Mouse (Mus musculus) CH12.LX (cell line): ENCODE measurements around the gene Pik3c2b. TPM values are rescaled to one million over a fixed set of nuclear protein-coding genes. Genes with fewer than 3 reads are reported as not detected.
A peak's percentile ranks its signal among the peaks of the same experiment; 100 is the strongest.

Experiments used
- DNase-seq: peaks from one replicate; pipeline ENCODE4 v3.0.0-alpha.2; 2013; ENCODE audit errors: extremely low read depth
- H3K27ac ChIP-seq: 2 replicates; pipeline ENCODE4 v1.5.1; 2012; ENCODE audit warnings: low read depth, mild to moderate bottlenecking, control low read depth, moderate library complexity; ENCODE audit not compliant: insufficient read depth
- H3K27me3 ChIP-seq: replicated peaks from 2 replicates; pipeline ENCODE3; 2012; ENCODE audit warnings: inconsistent platforms
- H3K36me3 ChIP-seq, 2 experiments: replicated peaks in 1 of 2; 2 replicates each; pipeline versions ENCODE3 to v1.6.1; 2012; ENCODE audit warnings: inconsistent platforms in 1 of 2, low read length in 1 of 2, mild to moderate bottlenecking in 1 of 2, mixed read lengths in 1 of 2, moderate library complexity in 1 of 2; ENCODE audit not compliant: control insufficient read depth in 1 of 2, insufficient read depth in 1 of 2
- H3K4me1 ChIP-seq, 2 experiments: 2 replicates each; pipeline ENCODE4 v1.6.1; 2012; ENCODE audit warnings: inconsistent platforms in 1 of 2, moderate library complexity in 1 of 2; ENCODE audit not compliant: insufficient read depth in 2 of 2, control insufficient read depth in 1 of 2
- H3K4me2 ChIP-seq: 2 replicates; pipeline ENCODE4 v1.6.1; 2012; ENCODE audit warnings: low read depth, mild to moderate bottlenecking, control low read depth; ENCODE audit not compliant: poor library complexity, insufficient read depth, severe bottlenecking
- H3K4me3 ChIP-seq, 3 experiments: fragments of 150-350 bp in 1 of 3; sonication (generic) in 1 of 3; replicated peaks in 1 of 3; 2 replicates each; pipeline versions ENCODE3 to v1.5.1; 2011 to 2012; ENCODE audit warnings: low read depth in 2 of 3, low read length in 2 of 3, mild to moderate bottlenecking in 2 of 3, moderate library complexity in 2 of 3, control low read depth in 1 of 3, improper control_type of control experiment in 1 of 3, inconsistent platforms in 1 of 3, mixed read lengths in 1 of 3; ENCODE audit not compliant: poor library complexity in 1 of 3
- H3K79me2 ChIP-seq: replicated peaks from 2 replicates; pipeline ENCODE4 v1.6.1; 2012; ENCODE audit warnings: mild to moderate bottlenecking, moderate library complexity; ENCODE audit not compliant: control insufficient read depth, poor library complexity, insufficient read depth, severe bottlenecking; ENCODE audit errors: extremely low read depth
- H3K9ac ChIP-seq: 2 replicates; pipeline ENCODE4 v1.6.1; 2012; ENCODE audit warnings: low read depth, mild to moderate bottlenecking, control low read depth, moderate library complexity; ENCODE audit not compliant: insufficient read depth
- H3K9me3 ChIP-seq: replicated peaks from 2 replicates; pipeline ENCODE3; 2012; ENCODE audit warnings: low read length, inconsistent platforms, mixed read lengths
- BHLHE40 ChIP-seq: IDR thresholded peaks from 2 replicates; pipeline ENCODE4 v1.6.1; 2011; ENCODE audit warnings: mild to moderate bottlenecking, low read depth, low read length, improper control_type of control experiment
- CHD2 ChIP-seq: IDR thresholded peaks from 2 replicates; pipeline ENCODE4 v1.6.1; 2011; ENCODE audit warnings: low read length, improper control_type of control experiment
- ETS1 ChIP-seq: conservative IDR thresholded peaks from 2 replicates; pipeline ENCODE4 v1.6.1; 2012; ENCODE audit warnings: low read depth, mild to moderate bottlenecking, inconsistent platforms, low read length, improper control_type of control experiment, moderate library complexity
- GABPA ChIP-seq: IDR thresholded peaks from 2 replicates; pipeline ENCODE4 v1.6.1; 2012; ENCODE audit warnings: low read depth, low read length, improper control_type of control experiment, inconsistent platforms; ENCODE audit not compliant: insufficient replicate concordance
- HCFC1 ChIP-seq: IDR thresholded peaks from 2 replicates; pipeline ENCODE4 v1.6.1; 2012; ENCODE audit warnings: low read depth, mild to moderate bottlenecking, inconsistent platforms, low read length, improper control_type of control experiment
- JUND ChIP-seq: conservative IDR thresholded peaks from 2 replicates; pipeline ENCODE4 v1.6.1; 2011; ENCODE audit warnings: low read depth, low read length, improper control_type of control experiment
- NRF1 ChIP-seq: IDR thresholded peaks from 2 replicates; pipeline ENCODE4 v1.6.1; 2014; ENCODE audit warnings: low read depth, mild to moderate bottlenecking, inconsistent platforms, low read length, improper control_type of control experiment, moderate library complexity
- POLR2AphosphoS2 ChIP-seq: IDR thresholded peaks from 2 replicates; pipeline ENCODE4 v1.6.1; 2011; ENCODE audit warnings: low read depth, low read length, improper control_type of control experiment
- RAD21 ChIP-seq: IDR thresholded peaks from 2 replicates; pipeline ENCODE4 v1.6.1; 2011; ENCODE audit warnings: low read depth, mild to moderate bottlenecking, low read length, improper control_type of control experiment, moderate library complexity
- SIN3A ChIP-seq: IDR thresholded peaks from 2 replicates; pipeline ENCODE4 v1.6.1; 2012; ENCODE audit warnings: low read length, improper control_type of control experiment, inconsistent platforms
- TBP ChIP-seq: conservative IDR thresholded peaks from 2 replicates; pipeline ENCODE4 v1.6.1; 2011; ENCODE audit warnings: low read depth, low read length, improper control_type of control experiment
- USF2 ChIP-seq: conservative IDR thresholded peaks from 2 replicates; pipeline ENCODE4 v1.6.1; 2011; ENCODE audit warnings: low read depth, low read length, improper control_type of control experiment
- ZC3H11A ChIP-seq: IDR thresholded peaks from 2 replicates; pipeline ENCODE4 v1.6.1; 2012; ENCODE audit warnings: low read depth, mild to moderate bottlenecking, inconsistent platforms, low read length, improper control_type of control experiment
- ZMIZ1 ChIP-seq: IDR thresholded peaks from 2 replicates; pipeline ENCODE4 v1.6.1; 2012; ENCODE audit warnings: low read depth, mild to moderate bottlenecking, inconsistent platforms, low read length, improper control_type of control experiment
- ZNF384 ChIP-seq: IDR thresholded peaks from 2 replicates; pipeline ENCODE4 v1.6.1; 2012; ENCODE audit warnings: low read depth, low read length, improper control_type of control experiment, inconsistent platforms
- dilution Hi-C: fragments of 300-500 bp; cut with MboI; formaldehyde crosslinking; loops from 2 replicates; pipeline ENCODE4 v1.14.3; 2020; ENCODE audit warnings: low sequenced_read_pairs; ENCODE audit not compliant: extremely low pct_unique_long_range_greater_than_20kb, extremely low pct_ligation_motif_present
- in situ Hi-C: fragments of 300-500 bp; cut with MboI; formaldehyde crosslinking; loops from 3 replicates; pipeline ENCODE4 v1.14.3; 2019; ENCODE audit warnings: low sequenced_read_pairs, low pct_ligation_motif_present, low pct_unique_long_range_greater_than_20kb, mixed read lengths
- polyA plus RNA-seq: library from polyadenylated mRNA; unstranded; fragments of >175 nt; gene quantifications from 2 replicates; pipeline ENCODE4 v1.2.1, GENCODE M21; 2012; ENCODE audit warnings: low read depth; ENCODE audit not compliant: insufficient read length
- total RNA-seq, 2 experiments: library from RNA; depleted of rRNA; stranded (reverse); fragments of 300-350 nt in 1 of 2; fragments of >200 nt in 1 of 2; gene quantifications; 2 replicates each; pipeline ENCODE4 v1.2.3; 2012 to 2014

The Pik3c2b gene
- total and polyA plus RNA-seq, 3 experiments, result 8.7 to 16.5 (median 12.0) TPM

GRCm38 (mm10) chr1:133118127-133118526 lies 72.7 kb downstream of the Pik3c2b start:
- peak; percentile 67 for DNase-seq
- Histone ChIP-seq H3K9me3 (peaks cover 3% of the 10 kb centered on the region), H3K4me2 (no peak overlapping the region), H3K27ac (no peak overlapping the region), H3K9ac (no peak overlapping the region), H3K27me3 (no peaks in the 10 kb centered on the region), H3K4me3 (no peak overlapping the region), H3K4me1 (no peaks in the 10 kb centered on the region), H3K36me3 (peaks cover 0 to 8% of the 10 kb centered on the region in 2 experiments), H3K79me2 (no peaks in the 10 kb centered on the region)
- in situ Hi-C loops, result no loop called here
- dilution Hi-C loops, result no loop called here
- no peak for TF ChIP-seq POLR2AphosphoS2
- no peak for TF ChIP-seq JUND
- no peak for TF ChIP-seq HCFC1
- no peak for TF ChIP-seq BHLHE40
- no peak for TF ChIP-seq CHD2
- TF ChIP-seq TBP, result no peak
- no peak for TF ChIP-seq ZMIZ1
- no peak for TF ChIP-seq ETS1
- no peak for TF ChIP-seq NRF1
- TF ChIP-seq USF2, result no peak

- in situ Hi-C loops, result no loop called here
- Histone ChIP-seq H3K4me1 (no peaks in the 10 kb centered on the region), H3K36me3 (peaks cover 0 to 5% of the 10 kb centered on the region in 2 experiments), H3K9me3 (peaks cover 3% of the 10 kb centered on the region), H3K27me3 (no peaks in the 10 kb centered on the region), H3K4me3 (no peak overlapping the region), H3K27ac (no peak overlapping the region), H3K79me2 (no peaks in the 10 kb centered on the region), H3K9ac (no peak overlapping the region), H3K4me2 (no peak overlapping the region)
- no peak for DNase-seq
- dilution Hi-C loops, result no loop called here
- TF ChIP-seq GABPA (no peak), ZMIZ1 (no peak), BHLHE40 (no peak), ETS1 (no peak), HCFC1 (no peak), ZC3H11A (no peak), SIN3A (no peak), RAD21 (no peak), JUND (no peak), POLR2AphosphoS2 (no peak), ZNF384 (no peak)
Measured at GRCm38 (mm10) chr1:133118844-133119243, 73.4 kb downstream of the Pik3c2b start.
